Mouse (Mus musculus): ENCODE data around the gene Gm13762.
"Not testable (repeated sequence)": the region's sequence is repeated elsewhere in the genome, so short reads cannot be mapped to it uniquely, and the experiment has no call there.

DNA sequence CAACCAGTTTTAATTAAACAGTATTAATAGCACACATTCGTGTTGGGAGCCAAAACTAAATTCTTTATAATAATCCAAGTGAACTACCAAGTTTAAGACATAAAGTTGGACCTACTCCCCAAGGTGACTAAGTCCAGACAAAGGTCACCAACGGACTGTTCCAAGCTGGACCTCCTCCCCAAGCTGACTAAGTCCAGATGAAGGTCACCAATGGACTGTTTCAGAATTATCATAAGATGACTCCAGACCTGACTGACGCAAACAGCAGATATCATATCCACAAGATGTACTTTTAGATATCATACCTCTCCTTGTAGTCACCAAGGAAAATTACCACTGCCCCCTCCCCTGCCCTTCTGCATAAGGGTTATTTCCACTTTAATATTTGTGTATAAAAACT, 41.4 kb upstream of the Gm13762 start:
- not testable (repeated sequence) for TF ChIP-seq ZMIZ1 (IDR thresholded peaks at IDR 0.05; ENCODE audit: low read depth, low read length); MAX (IDR thresholded peaks at IDR 0.05; ENCODE audit: low read length); RAD21 (IDR thresholded peaks at IDR 0.05; ENCODE audit: low read depth, low read length); ELF1 (IDR thresholded peaks at IDR 0.05; ENCODE audit: low read depth, low read length); EP300 (IDR thresholded peaks at IDR 0.05; ENCODE audit: low read length); POLR2A (IDR thresholded peaks at IDR 0.05; ENCODE audit: low read depth, low read length); SIN3A (IDR thresholded peaks at IDR 0.05; ENCODE audit: low read length); GABPA (IDR thresholded peaks at IDR 0.05; ENCODE audit: insufficient replicate concordance, low read depth, low read length)
